Mouse (Mus musculus): ENCODE measurements around the gene Mthfd2l.

Gene Mthfd2l

DNA sequence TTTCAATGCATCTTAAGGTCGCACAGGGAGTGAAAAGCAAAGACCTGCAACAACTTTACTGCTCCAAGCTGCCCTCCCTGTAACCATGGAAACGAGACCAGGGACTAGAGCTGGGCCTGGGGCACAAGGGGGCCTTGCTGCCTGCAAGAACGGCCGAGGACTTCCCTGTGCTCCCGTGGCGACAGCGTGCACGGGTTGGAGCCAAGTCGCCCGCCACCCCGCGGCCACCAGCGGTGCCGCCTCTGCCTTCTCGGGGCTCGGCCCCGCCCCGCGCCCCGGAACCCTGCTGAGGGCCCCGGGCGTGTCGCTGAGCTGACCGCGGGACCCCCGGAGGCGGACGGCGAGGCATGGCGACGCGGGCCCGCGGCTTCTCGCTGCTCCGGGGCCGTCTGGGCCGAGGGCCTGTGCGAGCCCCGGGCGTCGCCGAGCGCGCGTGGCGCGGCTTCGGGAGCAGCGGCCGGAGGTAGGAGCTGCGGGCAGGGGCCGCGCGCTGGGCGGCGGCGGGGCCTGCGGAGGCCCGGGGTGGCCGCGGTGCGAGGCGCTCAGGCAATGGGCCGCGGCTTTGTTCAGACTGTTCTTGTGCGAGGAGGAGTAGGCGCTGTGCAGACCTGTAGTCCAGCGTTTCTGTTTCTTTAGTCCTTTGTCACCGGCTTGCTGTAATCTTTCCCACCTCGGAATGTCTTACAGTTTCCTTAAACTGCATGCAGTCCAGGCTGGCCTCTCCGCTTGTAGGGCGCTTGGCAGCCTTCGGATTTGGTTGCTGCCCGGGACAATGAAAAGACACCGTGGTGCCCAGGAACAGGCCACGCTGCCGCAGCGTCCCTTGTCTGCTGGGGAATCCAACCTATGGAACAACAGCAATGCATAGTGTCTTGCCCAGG lies at the start of gene Mthfd2l:
TSS of gene Mthfd2l (plus strand) at position 147 of the 881 bp plus-strand sequence.
- DNase-seq: peak; percentile 75

DNA sequence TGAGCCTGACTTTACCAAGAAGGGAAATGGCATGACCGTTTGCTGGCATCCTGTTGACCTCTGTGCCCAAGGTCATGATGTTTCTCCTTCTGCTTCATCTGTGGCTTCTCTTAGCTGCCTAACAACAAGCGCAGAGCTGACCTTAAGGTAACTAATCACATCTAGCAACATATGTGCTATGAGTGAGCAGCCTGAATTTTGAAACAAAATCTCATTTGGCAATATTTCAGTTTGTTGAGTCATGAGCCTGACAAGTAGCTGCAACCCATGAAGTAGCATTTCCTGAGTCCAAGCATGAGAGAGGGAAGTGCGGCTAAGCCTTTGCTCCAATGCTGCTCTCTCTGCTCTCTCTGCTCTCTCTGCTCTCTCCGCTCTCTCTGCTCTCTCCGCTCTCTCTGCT lies 49.2 kb upstream of the Mthfd2l start:
- peak; percentile 4 for DNase-seq

DNA sequence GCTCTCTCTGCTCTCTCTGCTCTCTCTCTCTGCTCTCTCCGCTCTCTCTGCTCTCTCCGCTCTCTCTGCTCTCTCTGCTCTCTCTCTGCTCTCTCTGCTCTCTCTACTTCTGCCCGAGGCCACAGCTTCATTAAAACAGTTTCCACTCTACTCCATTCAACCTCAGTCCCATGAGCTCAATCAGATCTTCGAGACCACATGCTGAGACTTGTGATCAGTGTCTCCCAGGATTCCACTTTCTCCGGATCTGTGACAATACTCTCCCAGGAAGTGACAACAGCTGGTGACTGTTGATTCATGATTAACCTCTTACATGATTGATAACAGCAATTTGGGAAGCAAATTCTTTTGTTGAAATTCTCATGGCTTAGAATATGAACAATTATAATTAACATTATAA lies 48.8 kb upstream of the Mthfd2l start:
- DNase-seq: no peak

DNA sequence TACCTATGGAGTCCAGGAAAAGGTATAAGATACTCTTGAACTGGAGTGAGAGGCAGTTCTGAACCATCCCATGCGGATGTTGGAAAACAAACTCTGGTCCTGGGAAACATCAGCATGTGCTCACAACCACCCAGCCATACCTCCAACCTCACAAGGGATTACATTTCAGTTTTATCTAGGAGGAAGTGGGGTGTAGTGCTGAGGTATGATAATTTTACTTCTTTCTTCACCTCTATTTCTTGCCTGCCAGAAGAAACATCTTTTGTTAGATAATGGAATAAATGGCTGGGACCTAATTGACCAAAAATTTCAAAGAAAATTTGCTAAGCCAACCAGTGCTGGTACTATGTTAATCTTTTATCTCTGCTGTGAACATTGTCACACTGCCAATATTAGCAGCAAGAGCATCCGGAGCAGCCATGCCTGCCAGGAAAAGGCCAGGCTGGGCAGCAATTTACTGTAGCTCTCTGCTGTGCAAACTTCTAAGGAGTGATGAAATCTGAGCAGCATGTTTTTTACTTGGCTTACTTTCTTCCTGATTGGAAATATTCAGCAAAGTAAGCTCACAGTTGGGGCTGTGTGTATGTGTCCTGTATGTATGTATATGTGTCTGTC lies 46.2 kb upstream of the Mthfd2l start:
- DNase-seq: no peak

DNA sequence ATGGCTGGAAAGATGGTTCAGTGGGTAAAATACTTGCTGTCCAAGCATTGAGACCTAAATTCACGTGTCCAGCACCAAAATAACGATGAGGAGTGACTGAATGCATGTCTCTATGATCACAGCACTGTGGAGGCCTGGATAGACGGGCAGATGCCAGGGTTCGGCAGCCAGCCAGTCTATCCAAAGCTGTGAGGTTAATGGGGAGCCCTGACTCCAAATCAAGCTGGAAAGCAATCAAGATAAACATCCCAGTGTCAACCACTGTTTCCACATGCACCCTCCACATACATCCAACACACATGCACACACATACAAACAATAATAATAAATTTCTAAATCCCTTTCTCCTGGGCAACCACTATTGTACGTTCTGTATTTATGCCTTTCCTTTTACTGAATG lies 42.3 kb upstream of the Mthfd2l start:
- DNase-seq: no peak

DNA sequence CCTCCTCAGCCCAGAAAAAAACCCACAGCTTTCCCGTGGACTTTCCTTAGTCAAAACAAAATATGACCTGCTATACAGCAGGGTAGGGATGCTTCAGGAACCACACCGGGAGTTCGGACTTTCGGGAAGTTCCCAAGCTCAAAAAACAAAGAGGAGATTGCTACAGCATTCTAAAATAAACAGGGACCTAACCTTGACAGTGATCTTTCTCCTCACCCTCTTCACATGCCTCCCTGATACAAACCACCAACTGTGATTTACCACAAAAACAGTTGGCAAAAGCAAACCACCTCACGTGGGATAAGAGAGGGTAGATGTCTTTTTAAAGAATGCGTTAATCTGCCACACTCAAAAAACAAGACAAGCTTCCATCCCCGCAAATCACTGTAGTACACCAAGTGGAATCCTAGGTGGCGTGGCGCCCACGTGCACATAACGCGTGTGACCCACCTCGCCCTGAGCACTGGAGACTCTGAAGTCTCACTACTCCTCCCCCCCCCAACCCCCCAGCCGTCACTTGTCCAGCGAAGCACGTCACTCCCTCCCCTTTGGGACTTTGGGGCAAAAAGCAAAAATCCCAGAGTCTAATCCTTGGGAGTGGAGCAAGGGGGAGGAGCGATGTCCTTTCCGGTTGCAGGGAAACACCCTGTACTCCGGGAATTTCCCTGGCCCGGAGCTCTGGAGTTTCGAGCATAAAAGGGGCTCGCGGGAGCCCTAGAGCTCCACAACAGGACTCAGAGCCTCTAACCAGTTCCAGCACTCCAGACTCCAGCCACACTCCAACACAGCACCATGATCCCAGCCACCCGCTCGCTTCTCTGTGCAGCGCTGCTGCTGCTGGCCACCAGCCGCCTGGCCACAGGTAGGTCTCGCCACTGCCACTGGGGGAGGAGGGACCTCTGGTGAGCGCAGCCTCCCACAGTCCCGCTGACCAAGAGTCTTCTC lies 40.1 kb upstream of the Mthfd2l start, which contains the start of gene Cxcl1:
TSS of gene Cxcl1 (plus strand) at position 723 of the 945 bp plus-strand sequence.
- no peak for DNase-seq

DNA sequence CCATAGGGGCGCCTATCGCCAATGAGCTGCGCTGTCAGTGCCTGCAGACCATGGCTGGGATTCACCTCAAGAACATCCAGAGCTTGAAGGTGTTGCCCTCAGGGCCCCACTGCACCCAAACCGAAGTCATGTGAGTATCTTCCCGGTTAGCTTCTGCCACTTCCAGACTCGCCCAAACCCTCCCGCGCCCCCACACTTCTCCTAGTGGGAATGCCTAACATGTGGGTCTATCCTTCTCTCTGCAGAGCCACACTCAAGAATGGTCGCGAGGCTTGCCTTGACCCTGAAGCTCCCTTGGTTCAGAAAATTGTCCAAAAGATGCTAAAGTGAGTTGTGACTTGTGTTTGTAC lies 39.5 kb upstream of the Mthfd2l start:
- DNase-seq: no peak

DNA sequence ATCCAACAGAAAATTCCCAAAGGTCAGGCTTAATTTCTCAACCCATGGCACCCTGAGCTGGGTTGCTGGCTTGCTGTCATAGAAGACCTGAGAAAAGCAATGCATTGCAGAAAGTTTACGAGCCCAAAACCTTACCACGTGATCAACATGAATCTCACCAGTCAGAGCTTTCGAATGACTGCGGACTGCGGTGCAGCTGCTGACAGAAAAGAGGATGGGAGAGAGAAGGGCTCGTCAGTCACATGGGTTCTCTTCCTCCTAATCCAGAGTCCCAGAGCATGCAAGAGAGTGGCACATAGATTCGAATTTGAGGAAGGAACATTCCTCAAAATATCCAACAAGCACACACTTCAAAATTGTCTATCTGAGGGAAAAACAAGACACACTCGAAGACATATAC lies 36.7 kb upstream of the Mthfd2l start:
- no peak for DNase-seq

DNA sequence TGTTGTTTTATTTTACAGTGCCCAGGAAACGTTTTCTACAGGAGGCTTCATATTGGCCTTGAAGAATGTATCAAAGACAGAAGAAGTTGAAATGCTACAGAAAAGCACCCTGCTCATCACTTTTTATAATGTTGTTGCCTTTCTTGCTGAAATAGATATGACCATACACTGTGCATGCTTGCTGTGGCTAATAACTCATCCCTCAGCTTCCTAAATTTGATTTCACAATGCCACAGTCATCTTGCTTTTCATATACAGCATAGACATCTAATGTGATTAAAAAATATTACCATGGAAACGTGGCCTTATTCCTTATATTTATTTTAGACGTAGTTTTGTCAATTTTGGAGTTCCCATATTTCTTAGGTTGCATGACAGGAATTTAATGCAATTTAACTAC lies 33.5 kb upstream of the Mthfd2l start:
- no peak for DNase-seq

DNA sequence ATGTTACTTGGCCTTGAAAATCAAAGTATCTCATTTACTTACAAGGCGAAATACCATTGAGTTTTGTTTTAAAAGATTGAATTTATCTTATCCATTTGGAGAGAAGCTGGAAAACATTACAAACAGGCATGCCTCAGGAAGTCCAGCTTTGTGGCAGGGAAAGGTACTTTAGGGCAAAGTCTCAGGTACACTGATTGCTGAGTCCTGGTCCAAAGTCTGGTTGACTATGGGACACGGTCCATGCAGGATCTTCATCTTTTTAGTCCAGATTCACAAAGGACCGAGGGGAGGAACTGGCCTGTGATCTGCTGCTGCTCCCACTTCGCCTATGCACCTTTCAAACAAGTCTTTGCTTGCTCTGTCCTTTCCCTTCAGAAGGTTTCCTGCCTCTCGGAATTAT lies 31.6 kb upstream of the Mthfd2l start:
- no peak for DNase-seq

DNA sequence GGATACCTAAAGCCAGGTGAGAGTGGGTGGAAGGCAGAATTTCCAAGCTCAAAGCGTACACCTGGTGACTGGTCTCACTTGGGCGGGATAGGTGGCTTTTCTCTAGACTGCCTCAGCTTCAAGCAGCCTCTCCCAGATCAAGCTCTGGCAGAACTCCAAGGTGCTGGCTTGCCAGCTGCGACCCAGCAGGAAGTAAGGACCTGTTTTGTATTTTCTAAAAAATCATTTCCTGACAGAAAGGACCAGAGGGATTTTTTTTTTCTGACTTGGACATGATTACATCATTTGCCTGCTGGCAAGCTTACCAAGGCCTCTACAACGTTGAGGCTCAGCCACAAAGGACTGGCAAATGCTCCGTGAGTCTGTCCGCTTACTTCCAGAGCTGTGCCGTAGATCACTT lies 30.8 kb upstream of the Mthfd2l start:
- no peak for DNase-seq

DNA sequence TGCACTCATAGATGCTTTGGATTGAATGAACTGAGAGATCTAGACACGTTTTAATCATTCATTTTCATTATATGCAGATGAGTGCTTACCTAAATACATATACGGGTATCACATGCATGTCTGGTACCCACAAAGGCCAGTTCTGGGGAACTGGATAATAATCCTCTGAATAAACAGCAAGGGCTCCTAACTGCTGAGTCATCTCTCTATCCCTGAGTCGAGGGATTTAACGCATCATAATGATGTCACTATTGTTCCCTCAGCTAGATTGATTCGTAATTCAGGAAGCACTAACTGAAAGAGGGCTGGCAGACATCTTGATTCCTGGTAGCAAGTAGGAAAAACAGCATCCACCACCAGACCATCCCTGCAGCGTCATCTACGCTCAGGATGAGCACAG lies 30.2 kb upstream of the Mthfd2l start:
- no peak for DNase-seq

DNA sequence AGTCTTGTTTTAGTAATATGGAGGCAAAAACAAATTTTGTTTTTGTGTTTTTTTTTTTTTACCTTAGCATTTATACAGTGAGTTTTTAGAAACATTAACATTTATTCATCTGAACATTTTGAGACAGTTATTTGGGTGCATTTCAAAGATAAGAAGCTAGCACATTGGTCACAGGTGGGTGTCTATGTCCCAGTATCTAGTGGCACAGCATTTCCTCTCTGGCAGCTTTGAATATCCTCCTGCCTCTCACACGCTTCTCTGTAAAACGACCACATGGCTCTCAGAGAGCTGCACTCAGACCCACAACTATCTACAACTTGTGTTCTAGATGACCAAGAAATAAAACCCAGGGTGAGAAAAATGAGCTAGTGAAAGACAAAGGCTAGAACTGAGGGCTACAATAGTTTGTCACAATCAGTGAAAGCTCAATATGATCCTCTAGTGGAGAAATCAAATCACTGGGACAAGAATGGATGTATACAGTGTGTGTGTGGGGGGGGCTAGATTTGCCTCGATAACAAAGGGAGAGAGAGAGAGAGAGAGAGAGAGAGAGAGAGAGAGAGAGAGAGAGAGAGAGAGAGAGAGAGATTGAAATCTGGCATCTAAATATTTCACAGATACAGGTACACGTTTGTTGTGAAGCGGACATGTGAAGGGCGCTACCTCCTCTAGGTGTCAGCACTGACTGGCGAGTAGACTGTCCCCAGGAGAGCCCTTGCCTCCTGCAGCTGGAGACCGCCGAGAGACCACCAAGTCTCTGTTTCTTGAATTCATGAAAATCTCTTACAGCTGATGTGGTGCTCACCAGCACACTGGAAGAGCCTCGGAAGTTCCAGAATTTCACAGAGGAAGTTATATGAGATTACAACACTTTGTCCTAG lies 28.3 kb upstream of the Mthfd2l start:
- DNase-seq: no peak

DNA sequence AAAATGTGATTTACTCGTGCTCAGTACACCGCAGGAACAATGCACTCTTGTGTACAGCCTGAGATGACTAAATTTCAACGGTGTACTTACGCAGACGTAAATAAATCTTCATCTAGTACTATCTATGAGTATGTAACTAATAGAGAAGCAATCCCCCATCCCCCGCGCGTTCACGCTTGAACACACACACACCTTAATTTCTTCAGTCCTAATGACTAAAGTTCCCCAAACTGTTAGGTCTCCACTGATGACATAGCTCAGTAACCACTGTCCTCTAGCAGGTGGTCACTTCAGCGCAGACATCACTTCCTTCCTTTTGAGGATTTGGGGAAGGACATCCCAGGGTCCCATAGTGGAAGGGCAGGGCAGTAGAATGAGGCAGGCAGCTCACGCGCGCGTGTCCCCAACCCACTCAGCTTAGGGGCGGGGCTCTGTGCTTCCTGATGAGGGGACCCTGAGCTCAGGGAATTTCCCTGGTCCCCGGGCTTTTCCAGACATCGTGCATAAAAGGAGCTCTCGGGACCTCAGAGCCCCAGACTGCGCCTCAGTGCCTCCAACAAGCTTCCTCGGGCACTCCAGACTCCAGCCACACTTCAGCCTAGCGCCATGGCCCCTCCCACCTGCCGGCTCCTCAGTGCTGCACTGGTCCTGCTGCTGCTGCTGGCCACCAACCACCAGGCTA lies 27.4 kb upstream of the Mthfd2l start, which contains the start of gene Cxcl2:
TSS of gene Cxcl2 (plus strand) at position 533 of the 682 bp plus-strand sequence.
- no peak for DNase-seq

DNA sequence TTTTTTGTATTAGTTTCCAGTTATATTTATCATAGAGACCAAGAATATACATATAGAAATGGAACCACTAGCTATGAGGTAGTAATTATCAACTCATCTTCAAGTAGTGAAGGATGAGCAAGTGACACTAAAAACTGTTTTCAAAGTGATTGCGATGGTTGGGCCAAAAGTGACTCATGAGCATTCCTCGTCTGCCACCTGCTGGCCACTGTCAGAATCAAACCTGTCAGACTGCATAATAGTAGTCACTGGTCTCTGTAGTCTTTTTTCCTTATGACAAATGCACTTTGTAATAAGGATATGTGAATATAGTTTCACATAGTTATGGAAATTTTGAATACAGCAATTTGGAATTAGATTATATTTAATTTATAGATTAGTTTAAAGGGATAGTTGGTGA lies 21.9 kb upstream of the Mthfd2l start:
- no peak for DNase-seq

DNA sequence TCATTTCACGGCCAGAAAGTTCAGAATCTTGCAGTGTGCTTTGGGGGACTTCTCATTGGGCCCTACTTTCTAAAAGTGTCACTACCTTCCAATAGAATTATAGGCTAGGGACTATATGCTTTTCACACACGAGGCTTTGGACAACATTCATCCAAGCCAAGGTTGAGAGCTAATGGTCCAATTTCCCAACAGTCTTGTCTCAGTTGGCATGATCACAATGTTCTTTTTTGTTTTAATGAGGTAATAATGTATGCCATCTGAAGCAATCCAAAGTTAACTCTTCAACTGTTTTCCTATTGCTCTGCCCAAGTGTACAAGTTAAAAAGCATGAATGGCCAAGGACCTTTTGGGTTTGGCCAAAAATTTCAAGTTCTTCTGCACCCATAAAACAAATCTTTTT lies 11.4 kb upstream of the Mthfd2l start:
- no peak for DNase-seq

DNA sequence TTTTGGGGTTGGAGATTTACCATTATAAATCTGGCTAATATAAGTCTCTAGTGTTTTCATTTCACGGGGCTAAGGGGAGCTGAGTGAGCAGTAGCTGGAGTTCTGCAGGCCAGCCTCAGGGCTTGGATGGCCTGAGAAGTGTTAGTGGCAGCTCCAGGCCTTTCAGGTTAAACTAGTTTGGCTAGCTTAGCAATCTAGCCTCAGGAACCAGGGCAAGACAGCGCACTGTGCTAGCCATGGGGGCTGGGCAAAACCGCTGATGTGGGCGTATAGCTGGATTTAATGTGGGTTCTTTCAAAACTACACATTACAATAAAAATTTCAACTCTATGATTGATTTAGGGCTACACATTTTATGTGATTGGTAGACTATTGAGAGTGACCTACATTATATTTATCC lies 8.0 kb upstream of the Mthfd2l start:
- no peak for DNase-seq

DNA sequence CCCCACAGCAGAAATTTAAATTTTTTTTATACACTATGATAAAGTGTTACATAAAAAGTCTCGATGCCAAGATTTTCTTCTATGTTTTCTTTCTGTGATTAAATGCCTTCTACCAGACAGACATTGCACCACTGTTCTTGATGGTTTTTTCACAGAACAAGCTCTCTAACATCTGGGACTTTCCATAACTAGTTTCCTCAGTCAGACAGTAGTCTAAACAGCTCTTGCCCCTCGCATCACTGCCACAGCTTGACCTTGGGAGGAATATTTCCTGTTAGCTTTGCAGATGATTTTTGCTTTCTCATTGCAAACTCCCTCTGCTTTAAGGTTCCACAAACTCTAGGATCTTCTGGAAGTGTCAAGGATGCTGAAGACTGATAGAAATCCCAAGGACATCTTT lies 371 bp upstream of the Mthfd2l start:
- DNase-seq: no peak

DNA sequence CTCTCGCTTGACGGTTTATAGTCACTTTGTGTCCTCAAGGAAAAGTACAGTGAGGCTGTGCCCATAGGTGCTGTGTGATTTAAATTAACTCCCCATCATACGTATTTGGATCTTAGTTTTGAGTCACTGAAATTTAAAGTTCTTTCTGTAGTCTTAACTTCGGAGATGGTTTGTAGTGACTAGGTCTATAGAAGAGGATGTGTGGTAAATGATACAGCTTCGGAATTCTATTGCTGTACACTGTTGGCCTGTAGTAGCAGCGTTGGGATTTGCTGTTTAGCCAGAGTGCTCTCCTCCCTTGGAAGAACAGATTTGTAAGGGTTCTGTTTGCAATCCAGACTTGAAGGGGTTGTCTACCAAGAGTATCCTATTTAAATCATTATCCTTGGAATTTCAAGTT lies 994 bp downstream of the Mthfd2l start:
- no peak for DNase-seq

DNA sequence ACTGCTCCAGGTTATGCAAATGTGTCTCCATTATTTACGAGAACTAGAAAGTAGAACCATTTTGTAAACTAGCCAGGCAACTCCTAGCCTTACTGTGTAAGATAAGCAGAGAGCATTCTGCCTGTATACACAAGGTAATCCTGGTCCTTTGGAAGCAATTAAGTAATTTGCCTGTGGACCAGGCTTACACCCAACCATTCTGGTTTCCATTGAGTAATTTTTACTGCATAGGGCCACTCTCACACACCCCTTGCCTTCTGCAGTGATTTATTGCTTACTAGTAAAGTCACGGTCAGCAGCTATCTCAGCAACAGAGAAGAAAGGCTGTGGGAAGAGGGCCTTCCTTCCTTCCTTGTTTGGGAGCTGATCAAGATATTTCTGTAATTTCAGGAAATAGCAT lies 5.8 kb downstream of the Mthfd2l start:
- DNase-seq: no peak

DNA sequence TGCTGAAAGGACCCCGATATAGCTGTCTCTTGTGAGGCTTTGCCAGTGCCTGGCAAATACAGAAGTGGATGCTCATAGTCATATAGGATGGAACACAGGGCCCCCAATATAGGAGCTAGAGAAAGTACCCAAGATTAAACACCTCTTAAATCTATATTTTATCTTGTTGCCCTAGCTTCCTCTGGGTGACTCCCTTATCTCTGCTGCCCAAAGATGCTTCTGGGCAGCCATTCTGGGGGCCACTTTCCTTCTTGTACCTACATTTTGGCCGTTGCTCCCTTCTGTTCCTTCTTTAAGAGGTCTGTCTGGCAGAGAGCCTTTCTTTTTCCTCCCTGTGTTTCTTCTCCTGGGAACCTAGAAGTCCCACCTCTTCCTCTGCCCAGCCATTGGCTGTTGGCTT lies 14.5 kb downstream of the Mthfd2l start:
- DNase-seq: no peak

DNA sequence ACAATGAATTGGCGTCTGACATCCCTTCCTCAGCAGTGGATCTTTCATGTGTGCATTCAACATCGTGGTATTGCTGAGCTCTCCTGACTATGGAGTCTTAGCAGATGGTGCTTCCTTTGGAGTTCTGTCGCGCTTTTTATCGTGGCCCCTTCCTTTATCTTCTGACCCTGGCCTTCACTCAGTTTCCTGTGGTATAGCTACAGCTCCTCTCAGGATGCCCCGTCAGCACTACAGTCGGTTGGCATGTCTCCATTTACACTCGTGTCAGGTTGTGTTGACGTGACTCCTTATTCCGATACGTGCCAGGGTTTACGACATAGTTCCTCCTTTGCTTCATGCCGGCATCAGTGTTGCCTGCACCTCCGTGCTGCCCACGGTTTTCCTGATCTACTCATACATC lies 18.6 kb downstream of the Mthfd2l start:
- DNase-seq: no peak

Measured in layer of hippocampus, adult 9-11 months (tissue).